Mouse (Mus musculus) right cerebral cortex, postnatal 14 days (tissue): ENCODE data around the gene Hmga2.

Source experiments
- DNase-seq: peaks from one replicate; pipeline ENCODE4 v3.0.0; 2022

Hmga2 gene

DNA sequence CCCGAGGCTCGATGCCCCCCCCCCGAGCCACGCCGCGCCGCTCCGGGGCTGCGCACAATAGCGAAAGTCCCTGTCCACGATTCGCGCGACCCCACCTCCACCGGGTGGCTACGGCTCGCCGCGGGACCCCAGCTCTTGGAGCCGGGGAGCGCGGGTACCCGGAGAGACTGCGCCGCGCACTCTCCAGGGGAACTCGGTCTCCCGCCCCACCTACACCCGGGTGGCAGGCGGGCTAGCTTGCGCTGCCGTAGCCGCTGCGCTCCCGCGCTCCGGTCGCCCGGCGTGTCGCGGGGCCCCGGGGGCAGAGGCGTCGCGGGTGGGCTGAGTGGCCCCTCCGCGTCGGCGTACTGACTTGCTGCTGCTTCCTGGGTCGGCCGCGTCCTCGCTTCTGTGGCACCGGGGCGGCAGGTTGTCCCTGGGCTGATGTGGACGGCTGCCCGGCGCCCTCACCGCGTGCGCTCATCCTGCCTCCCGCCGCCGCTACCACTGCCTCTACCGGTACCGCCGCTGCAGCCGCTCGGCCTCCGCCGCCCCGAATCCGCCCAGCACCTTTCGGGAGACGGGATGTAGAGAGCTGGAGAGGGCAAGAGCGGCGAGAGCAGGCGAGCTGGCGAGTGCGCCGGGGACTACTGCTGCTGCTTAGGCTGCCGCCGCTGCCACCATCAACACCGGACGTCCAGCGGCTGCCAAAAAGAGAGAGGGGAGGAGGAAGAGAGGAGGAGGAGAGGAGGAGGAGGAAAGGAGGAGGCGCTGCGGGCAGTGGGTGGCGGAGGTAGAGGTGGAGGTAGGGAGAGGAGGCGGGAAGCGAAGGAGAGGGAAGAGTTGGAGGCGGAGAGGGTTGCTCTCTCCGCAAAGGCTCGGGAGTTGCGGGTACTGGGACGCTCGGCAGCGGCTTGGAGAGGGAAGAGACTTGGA lies at the start of gene Hmga2:
Gene Hmga2, minus strand, starts transcription at position 869 of the 915 bp plus-strand sequence.
- DNase-seq, result no peak

DNA sequence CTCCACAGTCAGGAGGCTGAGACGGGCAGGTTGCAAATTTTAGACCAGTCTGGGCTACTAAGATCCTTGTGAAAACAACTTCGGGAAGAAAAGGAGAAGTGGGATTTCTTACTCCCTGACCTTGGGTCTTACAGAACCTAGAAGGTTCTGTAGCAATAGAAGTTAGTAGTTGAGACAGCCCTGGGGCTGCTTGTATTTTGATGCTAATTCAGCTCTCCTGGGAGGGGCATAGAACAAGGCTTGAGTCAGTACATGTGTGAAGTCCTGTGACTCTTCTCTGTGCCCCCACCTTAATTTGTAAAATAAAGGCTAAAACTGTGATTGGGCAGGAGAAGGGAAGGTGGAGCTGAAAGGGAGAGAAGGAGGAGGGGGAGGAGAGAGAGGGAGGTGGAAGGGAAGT lies 46.7 kb upstream of the Hmga2 start:
- DNase-seq, result no peak

DNA sequence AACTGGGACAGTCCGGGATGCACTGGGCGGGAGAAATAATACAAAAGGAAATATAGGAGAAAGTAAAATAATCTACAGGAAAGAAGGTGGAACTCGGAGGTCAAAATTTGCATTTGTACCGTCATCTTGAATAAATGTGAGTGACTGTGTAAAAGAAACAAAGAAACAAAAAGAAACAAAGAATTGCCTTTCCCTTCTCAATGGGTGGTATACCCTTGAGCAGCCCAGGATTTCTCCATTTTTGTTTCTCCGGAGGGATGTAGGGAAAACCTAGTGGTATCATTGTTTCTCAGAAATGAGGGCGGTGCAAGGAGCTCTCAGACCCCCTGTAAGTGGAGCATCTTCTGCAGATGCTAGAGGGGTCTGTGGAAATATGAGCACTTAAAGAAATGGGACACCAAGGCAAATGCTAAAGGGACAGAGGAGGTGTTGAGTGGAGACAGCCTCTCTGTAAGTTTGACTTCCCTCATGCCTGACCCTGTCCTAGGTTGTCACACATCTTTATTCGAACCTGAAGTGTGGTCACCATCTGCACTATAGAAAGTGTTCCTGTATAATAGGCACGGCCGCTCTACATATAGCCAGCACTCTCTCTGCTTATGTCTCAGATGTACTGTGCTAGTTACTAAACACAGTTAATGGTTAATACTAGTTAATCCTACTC lies 45.8 kb upstream of the Hmga2 start:
- no peak for DNase-seq

GRCm38 (mm10) chr10:120516311-120516710 lies 40.0 kb upstream of the Hmga2 start:
- DNase-seq, result no peak

- no peak for DNase-seq
Measured at GRCm38 (mm10) chr10:120513721-120514120, 37.5 kb upstream of the Hmga2 start.

DNA sequence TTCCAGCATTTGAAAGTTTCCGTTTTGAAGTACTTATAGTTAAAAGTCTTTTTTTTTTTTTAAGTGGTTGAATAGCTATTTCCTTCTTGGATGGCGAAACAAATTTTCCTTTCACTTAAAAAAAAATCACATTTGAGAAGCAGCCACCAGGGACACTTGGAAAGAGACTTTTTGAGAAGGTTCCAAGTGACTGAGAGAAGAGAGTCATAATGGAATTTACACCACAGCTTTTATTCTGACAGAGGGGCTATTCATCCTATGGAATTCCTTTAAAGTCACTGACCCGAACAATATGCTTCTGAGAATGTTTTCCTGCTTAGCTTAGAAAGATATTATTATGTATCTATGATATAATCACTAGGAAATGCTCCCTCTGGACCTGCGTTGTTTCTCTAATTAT lies 36.7 kb upstream of the Hmga2 start:
- no peak for DNase-seq

GRCm38 (mm10) chr10:120512121-120512520 lies 35.9 kb upstream of the Hmga2 start:
- no peak for DNase-seq

DNA sequence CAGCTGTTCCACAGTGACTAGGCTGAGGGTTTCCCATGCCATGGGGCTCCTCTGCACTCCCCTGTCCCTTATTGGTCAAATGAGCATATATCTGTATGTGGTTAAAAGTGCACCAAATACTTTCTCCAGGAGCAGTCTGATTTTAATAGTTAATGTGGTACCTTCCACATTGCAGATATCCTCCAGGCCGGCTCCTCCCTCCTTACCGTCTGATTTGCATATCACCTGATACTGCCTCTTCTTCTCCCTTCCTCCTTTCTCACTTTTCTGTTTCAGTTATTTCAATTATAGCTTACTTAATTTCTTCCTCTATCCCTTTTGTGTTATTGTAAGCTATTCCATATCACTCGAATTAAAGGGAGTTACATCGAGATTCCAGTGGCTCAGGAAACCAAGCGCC lies 27.7 kb upstream of the Hmga2 start:
- DNase-seq, result no peak

DNA sequence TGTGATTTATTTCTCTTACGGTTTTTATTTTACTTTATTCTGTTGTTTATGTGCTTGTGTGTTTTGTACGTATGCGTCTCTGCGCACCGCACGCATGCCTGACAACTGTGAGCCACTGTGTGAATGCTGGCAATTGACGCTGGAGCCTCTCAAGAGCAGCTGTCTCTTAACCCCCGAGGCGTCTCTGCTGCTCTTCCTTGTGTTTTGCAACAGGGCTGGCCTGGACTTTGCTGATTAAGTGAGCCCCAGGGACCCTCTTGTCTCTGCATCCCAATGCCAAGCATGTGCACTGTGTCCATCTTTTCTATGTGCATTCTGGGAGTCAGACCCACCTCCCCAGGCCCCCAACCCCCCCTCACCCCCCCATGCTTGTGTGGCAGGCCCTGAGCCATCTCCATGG lies 24.5 kb upstream of the Hmga2 start:
- DNase-seq, result no peak

GRCm38 (mm10) chr10:120498086-120498485 lies 21.8 kb upstream of the Hmga2 start:
- DNase-seq, result no peak

DNA sequence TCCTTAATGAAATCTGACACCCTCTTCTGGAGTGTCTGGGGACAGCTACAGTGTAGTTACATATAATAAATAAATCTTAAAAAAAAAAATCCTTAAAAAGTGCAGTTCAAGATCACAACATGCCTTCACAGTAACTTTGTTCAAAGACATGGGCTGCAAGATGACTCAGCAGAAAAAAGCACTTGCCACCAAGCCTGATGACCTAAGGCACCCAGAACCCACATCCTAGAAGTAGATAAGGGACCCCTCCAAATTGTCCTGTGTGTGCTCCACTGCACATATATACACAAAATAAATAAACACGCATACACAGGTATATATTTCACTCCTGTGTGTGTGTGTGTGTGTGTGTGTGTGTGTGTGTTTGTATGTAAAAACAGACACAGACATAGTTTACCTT lies 18.4 kb upstream of the Hmga2 start:
- DNase-seq, result no peak

DNA sequence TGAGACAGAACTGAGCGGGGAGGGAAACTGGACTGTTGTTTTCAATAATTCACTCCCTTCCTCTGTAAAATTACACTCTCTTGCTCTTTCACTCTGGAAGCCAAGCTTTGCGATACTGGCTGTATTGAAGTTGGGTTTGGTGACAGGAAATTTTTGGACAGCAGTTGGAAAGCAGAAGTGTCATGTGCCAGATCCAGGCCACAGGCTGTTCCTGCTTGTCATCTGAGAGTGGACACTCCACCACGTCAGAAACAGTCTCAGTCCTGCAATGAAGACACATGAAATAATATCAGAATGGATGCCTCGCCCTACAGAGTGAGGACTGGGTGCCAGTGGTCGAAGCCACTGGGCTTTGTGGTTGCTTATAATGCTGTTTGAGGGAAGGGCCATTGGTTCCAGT lies 15.2 kb upstream of the Hmga2 start:
- no peak for DNase-seq

DNA sequence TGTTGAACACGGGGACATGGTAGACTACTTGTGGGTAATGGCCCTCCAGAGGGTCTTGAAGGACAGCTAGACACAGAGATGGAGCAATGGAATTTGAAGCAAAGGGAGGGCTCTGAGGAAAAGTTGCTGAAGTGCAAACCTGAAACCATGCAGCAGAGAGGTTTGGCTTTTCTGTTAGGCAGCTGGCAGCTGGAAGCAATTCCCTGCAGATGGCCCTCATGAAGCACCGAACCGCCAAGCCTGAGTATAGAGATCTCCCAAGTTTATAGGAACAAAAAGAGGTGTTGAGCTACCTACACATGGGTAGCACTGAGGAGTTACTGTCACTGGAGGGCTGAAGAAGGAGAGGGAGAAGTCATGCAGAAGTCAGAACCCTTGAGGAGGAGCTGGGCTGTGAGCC lies 13.3 kb upstream of the Hmga2 start:
- DNase-seq, result no peak

GRCm38 (mm10) chr10:120488526-120488925 lies 12.3 kb upstream of the Hmga2 start:
- no peak for DNase-seq

DNA sequence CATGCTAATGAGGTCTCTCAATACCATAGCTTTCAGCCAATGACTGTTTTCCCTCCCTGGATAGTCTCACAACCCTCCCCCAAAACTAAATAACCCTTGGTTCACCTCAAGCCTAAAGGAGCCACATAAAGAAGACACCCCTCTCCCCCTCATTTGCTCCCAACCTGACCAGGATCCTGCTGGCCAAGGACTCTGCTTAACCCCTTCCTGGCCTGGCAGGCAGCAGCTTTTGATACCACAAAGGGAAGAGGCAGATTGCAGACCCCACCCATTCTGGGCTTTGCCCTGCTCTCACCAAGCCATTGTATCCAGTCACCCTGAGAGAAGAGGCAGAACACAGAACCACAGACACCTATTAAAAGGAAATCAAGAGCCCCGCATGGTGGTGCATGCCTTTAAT lies 11.6 kb upstream of the Hmga2 start:
- no peak for DNase-seq

DNA sequence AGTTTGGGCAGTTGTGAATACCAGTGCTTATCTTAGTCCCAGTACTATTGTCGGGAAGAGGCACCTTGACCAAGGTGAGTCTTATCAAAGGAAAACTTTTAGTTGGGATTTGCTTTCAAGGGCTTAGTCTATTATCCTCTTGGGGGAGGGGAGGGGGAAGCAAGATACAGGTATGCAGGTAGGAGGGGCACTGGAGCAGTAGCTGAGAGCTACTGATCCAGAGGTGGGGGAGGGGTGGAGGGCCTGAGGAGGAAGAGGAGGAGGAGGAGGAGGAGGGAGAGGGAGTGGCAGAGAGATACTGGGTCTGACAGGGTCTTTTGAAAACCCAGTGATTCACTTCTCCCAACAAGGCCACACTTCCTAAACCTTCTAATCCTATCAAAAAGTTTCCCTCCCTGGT lies 9.2 kb upstream of the Hmga2 start:
- no peak for DNase-seq

- DNase-seq, result no peak
Measured at GRCm38 (mm10) chr10:120484144-120484543, 7.9 kb upstream of the Hmga2 start.

DNA sequence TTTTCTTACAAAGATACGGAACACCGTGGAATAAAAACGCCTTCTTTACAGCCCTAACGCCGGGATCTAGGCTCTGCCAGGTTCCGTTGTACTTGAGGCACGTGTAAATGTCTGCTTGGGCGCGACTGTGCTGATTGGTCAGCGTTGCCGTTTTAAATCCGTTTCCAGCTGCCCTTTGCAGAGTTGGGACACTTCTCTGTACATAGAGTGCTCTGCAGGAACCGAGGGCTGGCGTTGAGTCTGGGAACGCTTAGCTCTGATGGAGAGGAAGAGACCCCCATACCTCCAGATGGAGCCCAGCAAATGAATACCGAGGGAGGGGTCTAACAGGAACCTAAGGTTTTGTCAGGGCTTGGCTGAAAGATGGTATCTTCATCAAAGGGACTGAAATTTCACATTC lies 1.9 kb upstream of the Hmga2 start:
- no peak for DNase-seq

DNA sequence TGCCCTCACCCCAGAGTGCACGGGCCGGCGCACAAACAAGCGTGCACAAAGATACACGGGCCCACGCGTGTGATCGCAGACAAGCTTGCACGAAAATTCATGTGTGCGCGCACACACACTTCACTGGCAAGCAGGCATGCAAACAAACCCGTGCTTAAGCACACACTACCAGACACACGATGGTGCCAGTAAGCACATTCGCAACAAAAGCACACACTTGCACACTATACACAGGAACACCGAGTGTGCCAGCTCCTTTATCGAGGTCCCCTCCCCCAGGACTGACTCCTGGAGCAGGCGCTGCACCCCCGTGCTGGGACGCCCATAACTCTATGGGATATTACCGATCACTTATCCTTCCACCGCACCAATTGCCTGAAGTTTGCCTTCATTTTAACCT lies 1.2 kb upstream of the Hmga2 start:
- no peak for DNase-seq

DNA sequence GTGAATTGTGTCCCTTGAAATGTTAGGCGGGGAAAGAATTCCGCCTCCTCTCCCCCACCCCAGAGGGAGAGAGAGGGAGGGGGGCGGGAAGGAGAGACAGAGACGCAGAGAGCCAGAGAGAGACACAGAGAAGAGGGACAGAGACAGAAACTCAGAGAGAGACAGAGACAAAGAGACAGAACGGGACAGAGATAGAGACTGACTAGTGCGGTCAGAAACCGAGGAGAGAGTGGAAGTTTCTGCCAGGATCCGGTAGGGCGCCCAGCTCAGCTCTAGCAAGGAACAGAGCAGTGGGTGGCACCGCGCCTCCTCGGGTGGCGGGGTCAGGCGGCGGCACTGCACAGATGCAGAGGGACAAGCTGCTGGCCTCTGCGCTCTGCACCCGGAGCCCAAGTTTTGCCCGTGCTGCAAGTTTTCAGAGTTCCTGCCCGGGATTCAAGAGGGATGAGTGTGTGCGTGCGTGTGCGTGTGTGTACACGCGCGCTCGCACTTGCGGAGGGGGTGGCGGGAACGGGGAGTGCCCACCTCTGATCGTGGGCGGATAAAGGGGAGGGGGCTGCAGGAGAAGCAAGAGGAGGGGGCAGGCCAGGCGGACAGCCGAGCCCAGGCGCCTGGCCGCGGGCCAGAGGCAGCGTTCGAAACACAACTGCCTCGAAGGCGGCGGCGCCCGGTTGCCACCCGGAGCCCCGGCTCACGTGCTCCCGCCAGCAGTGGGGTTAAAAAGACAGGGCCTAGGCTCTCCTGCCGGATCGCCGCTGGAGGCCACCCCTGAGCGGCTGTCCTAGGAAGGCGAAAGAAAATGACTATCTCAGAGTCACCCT lies 457 bp upstream of the Hmga2 start:
- no peak for DNase-seq

- no peak for DNase-seq
Measured at GRCm38 (mm10) chr10:120475041-120475541, 1.2 kb downstream of the Hmga2 start.

DNA sequence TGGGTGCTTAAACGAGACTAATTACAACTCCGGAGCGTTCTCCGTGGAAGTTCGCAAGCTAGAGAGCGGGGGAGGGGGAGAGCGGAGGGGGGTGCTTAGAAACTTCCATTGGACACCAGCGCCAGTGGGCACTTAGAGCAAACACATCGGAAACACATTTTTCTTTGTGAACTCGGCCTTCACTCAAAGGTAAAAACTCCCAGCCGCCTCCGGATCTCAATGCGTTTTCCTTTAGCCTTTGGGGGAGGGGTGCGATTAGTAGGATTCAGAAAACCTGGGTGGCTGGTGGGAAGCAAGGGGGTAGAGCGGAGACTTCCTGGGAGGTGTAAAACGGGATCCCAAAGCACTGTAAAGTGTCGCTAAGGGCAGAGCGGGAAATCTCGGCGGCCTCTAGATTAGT lies 2.0 kb downstream of the Hmga2 start:
- no peak for DNase-seq

DNA sequence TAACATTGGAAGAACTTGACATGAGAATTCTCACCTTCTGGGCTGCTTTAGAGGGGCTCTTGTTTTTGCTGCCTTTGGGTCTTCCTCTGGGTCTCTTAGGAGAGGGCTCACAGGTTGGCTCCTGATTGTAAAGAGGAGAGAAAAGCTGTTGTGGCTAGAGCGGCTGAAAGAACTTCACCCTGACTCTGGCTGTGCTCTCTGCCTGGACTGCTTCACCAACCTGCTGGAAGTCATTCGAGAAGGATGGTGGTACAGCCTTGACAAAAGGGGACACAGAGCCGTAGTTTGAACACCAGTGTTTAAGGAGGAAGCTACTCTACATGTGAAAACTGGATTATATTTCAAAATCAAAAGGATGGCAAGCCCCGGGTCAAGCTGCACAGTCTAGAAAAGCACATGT lies 3.1 kb downstream of the Hmga2 start:
- no peak for DNase-seq
